Mouse (Mus musculus) midbrain, embryonic 12.5 days (tissue): ENCODE results near the gene Capns1. TPM values are rescaled to one million over a fixed set of nuclear protein-coding genes. Genes with fewer than 3 reads are reported as not detected.
A peak's percentile ranks its signal among the peaks of the same experiment; 100 is the strongest.
"Not testable (repeated sequence)": the region's sequence is repeated elsewhere in the genome, so short reads cannot be mapped to it uniquely, and the experiment has no call there.

Experiments used
- ATAC-seq: fragments of 200-750 bp; cut with Nextera tagmentation; 2 replicates; pipeline ENCODE4 v1.8.0; 2017; ENCODE audit warnings: low read depth, moderate TSS enrichment, moderate library complexity; ENCODE audit not compliant: low FRiP score
- H3K27ac ChIP-seq: fragments of 300-500 bp; sonication (generic); replicated peaks from 2 replicates; pipeline ENCODE4 v1.5.1; 2016; ENCODE audit warnings: mild to moderate bottlenecking
- H3K27me3 ChIP-seq: fragments of 300-500 bp; sonication (generic); 2 replicates; pipeline ENCODE4 v1.6.1; 2016; ENCODE audit warnings: mild to moderate bottlenecking
- H3K36me3 ChIP-seq: fragments of 300-500 bp; sonication (generic); 2 replicates; pipeline ENCODE4 v1.6.1; 2016
- H3K4me1 ChIP-seq: fragments of 300-500 bp; sonication (generic); 2 replicates; pipeline ENCODE4 v1.6.1; 2016
- H3K4me2 ChIP-seq: fragments of 300-500 bp; sonication (generic); replicated peaks from 2 replicates; pipeline ENCODE4 v1.6.1; 2016; ENCODE audit warnings: mild to moderate bottlenecking, moderate library complexity
- H3K4me3 ChIP-seq: fragments of 300-500 bp; sonication (generic); 2 replicates; pipeline ENCODE4 v1.5.1; 2016; ENCODE audit warnings: mild to moderate bottlenecking
- H3K9ac ChIP-seq: fragments of 300-500 bp; sonication (generic); replicated peaks from 2 replicates; pipeline ENCODE4 v1.6.1; 2016; ENCODE audit warnings: mild to moderate bottlenecking, moderate library complexity
- H3K9me3 ChIP-seq: fragments of 300-500 bp; sonication (generic); 2 replicates; pipeline ENCODE4 v1.6.1; 2016; ENCODE audit warnings: mild to moderate bottlenecking
- WGBS: fragments of 180-500 bp; shearing (Covaris S2); methylation state at CpG from one replicate; pipeline ENCODE4 v1.1.7; 2016; 5-methylcytosine and 5-hydroxymethylcytosine counted together
- polyA plus RNA-seq: library from polyadenylated mRNA; unstranded; fragments of >200 nt; fragmentation: Nextera tagmentation; extraction: Ambion mirVana; gene quantifications from 2 replicates; pipeline ENCODE4 v1.2.1, GENCODE M21; 2016

Gene Capns1
- polyA plus RNA-seq, result 59.8 and 61.6 TPM in 2 replicates

GRCm38 (mm10) chr7:30198481-30198971 is at the start of gene Capns1:
Gene Capns1, minus strand, starts transcription at chr7:30198811.
- peak within 1 kb of the TSS; percentile 37 for H3K4me2 ChIP-seq
- no peaks in the 10 kb centered on the region for H3K9me3 ChIP-seq
- no peak for ATAC-seq
- H3K4me1 ChIP-seq, result peaks cover 6% of the 10 kb centered on the region
- no peaks in the 10 kb centered on the region for H3K27me3 ChIP-seq
- 0 out of 2 replicates have a peak within 1 kb of the TSS, but pooled peaks have one; percentile 13 for H3K4me3 ChIP-seq
- H3K9ac ChIP-seq, result no peak within 1 kb of the TSS; the same call in 1 of the 2 replicates
- no peaks in the 10 kb centered on the region for H3K36me3 ChIP-seq
- 5% methylated on average over 8 of the region's 8 CpGs for WGBS
- no peak within 1 kb of the TSS for H3K27ac ChIP-seq

GRCm38 (mm10) chr7:30237374-30237773 is 38.8 kb upstream of the Capns1 start:
- H3K9me3 ChIP-seq, ATAC-seq, H3K4me3 ChIP-seq, H3K27me3 ChIP-seq, H3K27ac ChIP-seq, H3K4me1 ChIP-seq, H3K4me2 ChIP-seq, H3K9ac ChIP-seq: not testable (repeated sequence)
- WGBS, result 89% methylated on average over 3 of the region's 3 CpGs
- H3K36me3 ChIP-seq, result peaks cover 48% of the 10 kb centered on the region

- WGBS, result 90% methylated on average over 4 of the region's 4 CpGs
- ATAC-seq, result no peak
- Histone ChIP-seq H3K27me3 (no peaks in the 10 kb centered on the region), H3K27ac (no peak within 1 kb of the TSS), H3K4me1 (peaks cover 15% of the 10 kb centered on the region), H3K9me3 (no peaks in the 10 kb centered on the region), H3K4me2 (no peak within 1 kb of the TSS), H3K9ac (no peak within 1 kb of the TSS), H3K4me3 (no peak within 1 kb of the TSS), H3K36me3 (peaks cover 32% of the 10 kb centered on the region)
These were observed 37.0 kb upstream of the Capns1 start, which contains the start of gene Ovol3 for GRCm38 (mm10) chr7:30235625-30236024. Gene Ovol3, minus strand, starts transcription at chr7:30235725.

- Histone ChIP-seq H3K4me1 (peaks cover 17% of the 10 kb centered on the region), H3K27me3 (no peaks in the 10 kb centered on the region), H3K4me3 (no peak overlapping the region), H3K27ac (no peak overlapping the region), H3K9ac (no peak overlapping the region), H3K4me2 (no peak overlapping the region), H3K36me3 (peaks cover 26% of the 10 kb centered on the region), H3K9me3 (no peaks in the 10 kb centered on the region)
- no peak for ATAC-seq
- WGBS, result 90% methylated on average over 8 of the region's 8 CpGs
These were observed 36.5 kb upstream of the Capns1 start for GRCm38 (mm10) chr7:30235091-30235490.

- Histone ChIP-seq H3K4me1 (peaks cover 17% of the 10 kb centered on the region), H3K9me3 (no peaks in the 10 kb centered on the region), H3K36me3 (peaks cover 25% of the 10 kb centered on the region), H3K9ac (no peak overlapping the region), H3K27me3 (no peaks in the 10 kb centered on the region), H3K27ac (no peak overlapping the region), H3K4me2 (no peak overlapping the region), H3K4me3 (no peak overlapping the region)
- 96% methylated on average over 15 of the region's 15 CpGs for whole genome bisulfite sequencing
- ATAC-seq, result no peak
These were observed 35.8 kb upstream of the Capns1 start for GRCm38 (mm10) chr7:30234276-30234858.

- Histone ChIP-seq H3K4me3 (peak overlapping the region; percentile 74; the same call in 1 of the 2 replicates), H3K9me3 (no peaks in the 10 kb centered on the region), H3K4me1 (peaks cover 17% of the 10 kb centered on the region), H3K27me3 (no peaks in the 10 kb centered on the region), H3K4me2 (peak overlapping the region; percentile 70), H3K27ac (no peak overlapping the region), H3K36me3 (peaks cover 25% of the 10 kb centered on the region), H3K9ac (no peak overlapping the region; the same call in 1 of the 2 replicates)
- WGBS, result 90% methylated on average over 20 of the region's 20 CpGs
- ATAC-seq, result no peak
These were observed 34.8 kb upstream of the Capns1 start for GRCm38 (mm10) chr7:30233387-30233786.

GRCm38 (mm10) chr7:30232631-30233148 is 34.1 kb upstream of the Capns1 start:
- WGBS, result 9% methylated on average over 24 of the region's 24 CpGs
- no peaks in the 10 kb centered on the region for H3K9me3 ChIP-seq
- peak; percentile 27 for ATAC-seq
- peak overlapping the region; percentile 97 for H3K27ac ChIP-seq
- peaks cover 32% of the 10 kb centered on the region for H3K36me3 ChIP-seq
- peak overlapping the region; percentile 74 for H3K4me3 ChIP-seq
- peak overlapping the region; percentile 80 for H3K9ac ChIP-seq
- H3K4me2 ChIP-seq, result peak overlapping the region; percentile 70
- H3K27me3 ChIP-seq, result no peaks in the 10 kb centered on the region
- H3K4me1 ChIP-seq, result peaks cover 17% of the 10 kb centered on the region

GRCm38 (mm10) chr7:30231669-30232454 is 33.3 kb upstream of the Capns1 start, which contains the start of the genes Polr2i and Tbcb:
Gene Polr2i, plus strand, starts transcription at chr7:30231948.
Gene Tbcb, minus strand, starts transcription at chr7:30232272.
- under 1% methylated on average over 67 of the region's 67 CpGs for WGBS
- no peaks in the 10 kb centered on the region for H3K9me3 ChIP-seq
- peak within 1 kb of the TSS; percentile 74 for H3K4me3 ChIP-seq
- peak within 1 kb of the TSS; percentile 70 for H3K4me2 ChIP-seq
- no peaks in the 10 kb centered on the region for H3K27me3 ChIP-seq
- ATAC-seq, result peak; percentile 94
- peaks cover 40% of the 10 kb centered on the region for H3K36me3 ChIP-seq
- H3K9ac ChIP-seq, result peak within 1 kb of the TSS; percentile 80
- H3K27ac ChIP-seq, result peak within 1 kb of the TSS; percentile 97
- peaks cover 17% of the 10 kb centered on the region for H3K4me1 ChIP-seq

GRCm38 (mm10) chr7:30231328-30231668 is 32.7 kb upstream of the Capns1 start:
- Histone ChIP-seq H3K4me3 (peak overlapping the region; percentile 74), H3K4me1 (peaks cover 17% of the 10 kb centered on the region), H3K27me3 (no peaks in the 10 kb centered on the region), H3K9me3 (no peaks in the 10 kb centered on the region), H3K36me3 (peaks cover 46% of the 10 kb centered on the region), H3K27ac (peak overlapping the region; percentile 97), H3K9ac (peak overlapping the region; percentile 76), H3K4me2 (peak overlapping the region; percentile 70)
- ATAC-seq, result peak; percentile 48
- WGBS, result 0% methylated on average over 16 of the region's 16 CpGs

- H3K36me3 ChIP-seq, result peaks cover 60% of the 10 kb centered on the region
These were observed 25.6 kb upstream of the Capns1 start for GRCm38 (mm10) chr7:30224206-30224605.

GRCm38 (mm10) chr7:30222205-30222604 is 23.6 kb upstream of the Capns1 start:
- Histone ChIP-seq H3K4me3 (no peak overlapping the region), H3K27me3 (no peaks in the 10 kb centered on the region), H3K4me1 (peaks cover 12% of the 10 kb centered on the region), H3K27ac (no peak overlapping the region), H3K9me3 (0 out of 2 replicates have a peak, but pooled peaks cover 4% of the 10 kb centered on the region), H3K4me2 (no peak overlapping the region), H3K36me3 (peaks cover 48% of the 10 kb centered on the region), H3K9ac (no peak overlapping the region)
- 95% methylated on average over 5 of the region's 5 CpGs for WGBS
- no peak for ATAC-seq

More at GRCm38 (mm10) chr7:30224206-30224605, 25.6 kb upstream of the Capns1 start:
- WGBS, result 97% methylated on average over 12 of the region's 12 CpGs
- Histone ChIP-seq H3K4me3 (no peak overlapping the region), H3K4me1 (peaks cover 8% of the 10 kb centered on the region), H3K27me3 (no peaks in the 10 kb centered on the region), H3K4me2 (no peak overlapping the region), H3K9me3 (0 out of 2 replicates have a peak, but pooled peaks cover 4% of the 10 kb centered on the region), H3K27ac (no peak overlapping the region), H3K9ac (no peak overlapping the region)
- ATAC-seq, result no peak

- peaks cover 12% of the 10 kb centered on the region for H3K4me1 ChIP-seq
- ATAC-seq, result no peak
- H3K4me3 ChIP-seq, result no peak overlapping the region
- peaks cover 40% of the 10 kb centered on the region for H3K36me3 ChIP-seq
- H3K27me3 ChIP-seq, result no peaks in the 10 kb centered on the region
- H3K27ac ChIP-seq, result no peak overlapping the region
- WGBS, result 80% methylated on average over 3 of the region's 3 CpGs
- H3K4me2 ChIP-seq, result no peak overlapping the region
- 0 out of 2 replicates have a peak, but pooled peaks cover 4% of the 10 kb centered on the region for H3K9me3 ChIP-seq
- no peak overlapping the region for H3K9ac ChIP-seq
These were observed 22.8 kb upstream of the Capns1 start for GRCm38 (mm10) chr7:30221433-30221832.
